Mouse (Mus musculus) midbrain, embryonic 12.5 days (tissue): ENCODE measurements around the gene Setd1a. TPM values are rescaled to one million over a fixed set of nuclear protein-coding genes. Genes with fewer than 3 reads are reported as not detected.
A peak's percentile ranks its signal among the peaks of the same experiment; 100 is the strongest.
"Not testable (repeated sequence)": the region's sequence is repeated elsewhere in the genome, so short reads cannot be mapped to it uniquely, and the experiment has no call there.

Experiments used
- ATAC-seq: fragments of 200-750 bp; cut with Nextera tagmentation; 2 replicates; pipeline ENCODE4 v1.8.0; 2017; ENCODE audit warnings: low read depth, moderate TSS enrichment, moderate library complexity; ENCODE audit not compliant: low FRiP score
- H3K27ac ChIP-seq: fragments of 300-500 bp; sonication (generic); replicated peaks from 2 replicates; pipeline ENCODE4 v1.5.1; 2016; ENCODE audit warnings: mild to moderate bottlenecking
- H3K27me3 ChIP-seq: fragments of 300-500 bp; sonication (generic); 2 replicates; pipeline ENCODE4 v1.6.1; 2016; ENCODE audit warnings: mild to moderate bottlenecking
- H3K36me3 ChIP-seq: fragments of 300-500 bp; sonication (generic); 2 replicates; pipeline ENCODE4 v1.6.1; 2016
- H3K4me1 ChIP-seq: fragments of 300-500 bp; sonication (generic); 2 replicates; pipeline ENCODE4 v1.6.1; 2016
- H3K4me2 ChIP-seq: fragments of 300-500 bp; sonication (generic); replicated peaks from 2 replicates; pipeline ENCODE4 v1.6.1; 2016; ENCODE audit warnings: mild to moderate bottlenecking, moderate library complexity
- H3K4me3 ChIP-seq: fragments of 300-500 bp; sonication (generic); 2 replicates; pipeline ENCODE4 v1.5.1; 2016; ENCODE audit warnings: mild to moderate bottlenecking
- H3K9ac ChIP-seq: fragments of 300-500 bp; sonication (generic); replicated peaks from 2 replicates; pipeline ENCODE4 v1.6.1; 2016; ENCODE audit warnings: mild to moderate bottlenecking, moderate library complexity
- H3K9me3 ChIP-seq: fragments of 300-500 bp; sonication (generic); 2 replicates; pipeline ENCODE4 v1.6.1; 2016; ENCODE audit warnings: mild to moderate bottlenecking
- WGBS: fragments of 180-500 bp; shearing (Covaris S2); methylation state at CpG from one replicate; pipeline ENCODE4 v1.1.7; 2016; 5-methylcytosine and 5-hydroxymethylcytosine counted together
- polyA plus RNA-seq: library from polyadenylated mRNA; unstranded; fragments of >200 nt; fragmentation: Nextera tagmentation; extraction: Ambion mirVana; gene quantifications from 2 replicates; pipeline ENCODE4 v1.2.1, GENCODE M21; 2016

The Setd1a gene
- polyA plus RNA-seq, 1 experiment from 2014 or later: 22.9 TPM

DNA sequence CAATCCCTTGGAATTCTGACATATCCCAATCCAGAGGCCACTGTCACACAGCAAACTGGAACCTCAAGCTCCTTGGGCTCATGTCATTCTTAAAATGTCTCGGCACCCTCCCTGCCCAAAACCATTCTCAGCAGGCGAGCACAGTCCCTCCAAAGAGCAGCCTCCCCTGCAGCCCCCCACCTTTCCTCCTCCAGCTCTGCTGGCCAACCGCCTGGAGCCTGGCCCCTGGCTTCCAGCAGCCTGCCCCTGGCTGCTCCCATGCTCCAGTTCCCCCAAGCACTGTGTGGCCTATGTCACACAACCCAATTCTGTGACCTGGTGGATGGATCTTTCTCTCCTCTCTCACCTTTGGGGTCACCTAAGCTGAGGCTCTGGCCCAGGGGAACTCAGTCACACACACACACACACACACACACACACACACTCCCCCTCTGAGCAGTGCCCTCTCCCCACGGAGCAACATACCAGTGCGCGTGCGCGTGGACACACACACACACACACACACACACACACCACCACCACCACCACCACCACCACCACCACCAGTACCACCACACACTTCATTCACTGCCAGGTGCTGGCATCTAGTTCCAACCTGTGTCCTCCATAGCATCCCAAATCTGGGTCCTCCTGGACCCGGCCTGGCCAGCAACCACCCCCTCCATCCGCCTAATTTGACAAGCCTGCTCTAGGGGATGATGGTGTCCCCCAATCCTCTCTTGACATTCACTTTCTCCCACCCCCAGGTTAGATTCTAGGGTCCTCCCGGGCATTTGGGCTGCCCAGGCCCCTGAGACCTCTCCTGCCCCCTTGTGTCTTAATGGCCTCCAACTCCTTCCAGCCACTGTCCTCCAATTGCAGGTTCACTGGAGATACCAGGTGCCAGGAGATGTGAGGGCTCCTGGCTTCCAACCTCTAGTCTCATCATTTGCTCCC, 47.0 kb downstream of the Setd1a start:
- Histone ChIP-seq H3K27me3 (no peaks in the 10 kb centered on the region), H3K4me3 (peak overlapping the region; percentile 80), H3K9ac (peak overlapping the region; percentile 93), H3K27ac (peak overlapping the region; percentile 84), H3K9me3 (no peaks in the 10 kb centered on the region), H3K36me3 (no peaks in the 10 kb centered on the region), H3K4me2 (peak overlapping the region; percentile 69), H3K4me1 (peaks cover 22% of the 10 kb centered on the region)
- WGBS: 62% methylated on average over 11 of the region's 11 CpGs
- ATAC-seq: peak; percentile 45; the same call in 1 of the 2 replicates

DNA sequence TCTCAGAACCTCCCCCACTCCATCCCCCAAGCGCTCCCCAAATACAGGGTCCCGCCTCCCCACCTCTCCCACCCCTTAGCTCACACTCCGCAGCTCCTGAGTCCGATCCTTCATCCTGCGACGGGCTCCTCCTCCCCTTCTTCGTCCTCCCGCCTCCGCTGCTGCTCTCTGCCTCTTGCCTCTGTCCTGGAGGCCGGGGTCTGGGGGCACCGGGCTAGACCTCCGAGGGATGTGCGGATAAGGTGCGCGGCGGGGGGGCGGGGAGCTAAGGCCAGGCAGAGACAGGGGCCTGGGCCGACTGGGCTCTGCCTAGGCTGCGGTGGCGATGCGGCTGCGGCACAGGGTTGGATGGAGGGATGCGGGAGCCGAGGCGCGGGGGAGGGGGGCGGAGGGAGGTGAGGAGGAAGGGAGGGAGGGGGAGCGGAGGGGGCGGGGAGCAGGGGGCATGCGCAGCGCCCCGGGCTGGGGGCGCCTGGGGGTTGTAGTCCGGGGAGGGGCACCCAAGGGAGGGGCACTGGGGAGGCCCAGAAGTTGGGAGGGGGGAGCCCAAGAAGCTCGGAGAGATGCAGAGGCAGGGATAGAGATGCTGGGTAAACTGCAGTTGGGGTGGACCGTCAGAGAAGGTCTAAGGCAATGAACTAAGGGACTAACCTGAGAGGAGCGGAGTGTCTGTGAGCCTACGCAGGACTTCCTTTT, 47.9 kb downstream of the Setd1a start, which contains the start of the genes Stx4a and Stx1b:
Gene Stx4a, plus strand, starts transcription at position 119 of the 696 bp plus-strand sequence.
Gene Stx1b, minus strand, starts transcription at position 374 of the 696 bp plus-strand sequence.
- Histone ChIP-seq H3K4me3 (peak within 1 kb of the TSS; percentile 80), H3K9ac (peak within 1 kb of the TSS; percentile 93), H3K4me1 (peaks cover 22% of the 10 kb centered on the region), H3K9me3 (no peaks in the 10 kb centered on the region), H3K27ac (peak within 1 kb of the TSS; percentile 84), H3K4me2 (peak within 1 kb of the TSS; percentile 69), H3K36me3 (no peaks in the 10 kb centered on the region), H3K27me3 (no peaks in the 10 kb centered on the region)
- peak; percentile 90 for ATAC-seq
- 3% methylated on average over 31 of the region's 38 CpGs for WGBS

DNA sequence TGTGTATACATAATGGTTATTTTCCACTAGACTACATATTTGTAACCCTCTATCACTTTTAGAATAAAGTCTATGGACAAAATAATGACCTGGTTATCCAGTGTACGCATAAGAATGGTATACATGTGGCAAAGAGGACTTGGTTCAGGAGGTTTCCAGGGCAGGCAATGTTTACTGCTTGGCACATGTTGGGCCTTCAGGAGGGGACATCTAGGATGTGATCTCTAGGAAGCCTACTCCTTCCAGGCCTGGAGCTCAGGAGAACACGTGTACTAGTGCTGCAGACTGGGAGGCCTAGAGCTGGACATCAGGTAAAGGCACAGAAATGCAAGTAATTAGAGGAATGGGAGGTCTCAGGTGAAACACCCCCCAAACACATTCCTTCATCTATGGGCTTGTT, 59.1 kb downstream of the Setd1a start:
- Histone ChIP-seq H3K36me3 (no peaks in the 10 kb centered on the region), H3K4me1 (no peaks in the 10 kb centered on the region), H3K9ac (no peak overlapping the region), H3K27ac (no peak overlapping the region), H3K4me2 (no peak overlapping the region), H3K4me3 (no peak overlapping the region), H3K9me3 (no peaks in the 10 kb centered on the region), H3K27me3 (no peaks in the 10 kb centered on the region; the same call in none of the 2 replicates)
- ATAC-seq: no peak
- 81% methylated on average over 2 of the region's 2 CpGs for WGBS

DNA sequence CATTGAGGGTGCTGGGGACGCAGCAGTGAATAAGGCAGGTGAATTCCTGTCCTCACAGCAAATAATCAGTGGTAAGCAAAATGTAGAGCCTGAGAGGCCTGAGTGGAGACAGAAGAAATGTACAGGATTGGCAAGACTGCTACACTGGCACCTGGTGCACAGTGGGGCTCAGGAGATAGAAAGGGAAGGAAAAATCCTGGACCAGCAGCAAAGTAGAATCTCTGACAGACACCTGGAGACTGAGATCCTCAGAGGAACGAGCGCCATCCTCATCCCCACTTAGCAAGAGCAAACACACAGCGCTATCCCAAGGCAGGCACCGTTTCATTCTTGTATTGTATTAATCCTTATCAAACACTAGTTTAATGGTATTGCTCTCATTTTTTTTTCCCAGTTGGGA, 61.0 kb downstream of the Setd1a start:
- H3K27me3 ChIP-seq: no peaks in the 10 kb centered on the region; the same call in none of the 2 replicates
- no peaks in the 10 kb centered on the region for H3K36me3 ChIP-seq
- H3K27ac ChIP-seq: no peak overlapping the region
- no peak overlapping the region for H3K9ac ChIP-seq
- ATAC-seq: no peak
- WGBS: 83% methylated on average over 5 of the region's 5 CpGs
- H3K4me2 ChIP-seq: no peak overlapping the region
- no peaks in the 10 kb centered on the region for H3K9me3 ChIP-seq
- H3K4me1 ChIP-seq: peaks cover 7% of the 10 kb centered on the region; the same call in 1 of the 2 replicates
- H3K4me3 ChIP-seq: no peak overlapping the region

DNA sequence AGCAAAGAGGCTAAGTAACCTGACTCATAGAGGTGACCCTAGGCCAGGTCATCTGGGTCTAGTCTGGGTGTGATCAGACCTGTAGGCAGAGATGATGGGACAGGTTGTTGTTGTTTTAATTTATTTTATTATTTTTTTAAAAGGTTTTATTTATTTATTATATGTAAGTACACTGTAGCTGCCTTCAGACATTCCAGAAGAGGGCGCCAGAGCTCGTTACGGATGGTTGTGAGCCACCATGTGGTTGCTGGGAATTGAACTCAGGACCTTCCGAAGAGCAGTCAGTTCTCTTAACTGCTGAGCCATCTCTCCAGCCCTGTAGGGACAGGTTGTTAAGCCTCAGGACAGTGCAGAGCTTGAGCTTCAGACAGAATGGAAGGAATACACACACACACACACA, 61.4 kb downstream of the Setd1a start:
- H3K9ac ChIP-seq, H3K4me1 ChIP-seq, H3K4me2 ChIP-seq, H3K4me3 ChIP-seq, H3K27ac ChIP-seq, H3K9me3 ChIP-seq, H3K27me3 ChIP-seq, H3K36me3 ChIP-seq, ATAC-seq: not testable (repeated sequence)
- WGBS: 83% methylated on average over 4 of the region's 4 CpGs

DNA sequence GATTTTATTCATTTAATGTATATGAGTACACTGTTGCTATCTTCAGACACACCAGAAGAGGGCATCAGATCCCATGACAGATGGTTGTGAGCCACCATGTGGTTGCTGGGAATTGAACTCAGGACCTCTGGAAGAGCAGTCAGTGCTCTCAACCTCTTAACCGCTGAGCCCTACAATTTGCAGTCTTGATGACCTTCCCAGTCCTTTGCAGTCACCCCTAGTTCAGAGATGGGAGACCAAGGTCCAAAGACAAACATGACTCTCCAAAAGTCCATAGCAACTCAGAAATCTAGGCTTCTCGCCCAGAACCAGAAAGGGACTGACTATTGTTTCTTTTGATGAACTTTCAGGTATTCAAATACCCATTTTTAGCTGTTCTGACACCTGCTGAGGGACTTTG, 63.6 kb downstream of the Setd1a start:
- not testable (repeated sequence) for ATAC-seq, H3K4me3 ChIP-seq, H3K4me2 ChIP-seq, H3K9ac ChIP-seq, H3K27ac ChIP-seq, H3K27me3 ChIP-seq, H3K4me1 ChIP-seq, H3K36me3 ChIP-seq, H3K9me3 ChIP-seq
- WGBS: 70% methylated on average over 2 of the region's 2 CpGs

DNA sequence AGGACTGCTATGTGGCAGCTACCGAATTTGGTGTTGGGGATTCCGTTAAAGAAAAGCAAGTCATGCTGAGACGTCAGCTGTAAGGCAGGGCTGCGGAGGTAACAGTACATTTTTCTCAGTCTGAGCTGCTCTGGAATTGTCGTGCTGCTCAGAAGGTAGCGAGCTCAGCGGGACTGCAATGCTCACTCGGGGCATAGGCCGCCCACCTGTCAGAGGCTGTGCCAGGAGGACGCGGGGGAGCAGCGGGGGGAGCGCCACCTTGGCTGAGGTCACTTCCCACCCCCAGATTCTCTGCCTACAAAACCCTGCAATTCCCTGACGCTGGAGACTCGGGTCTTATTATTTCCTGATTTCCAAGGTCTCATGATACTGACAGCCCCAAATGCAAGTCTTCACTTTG, 64.4 kb downstream of the Setd1a start:
- 4% methylated on average over 15 of the region's 15 CpGs for WGBS

DNA sequence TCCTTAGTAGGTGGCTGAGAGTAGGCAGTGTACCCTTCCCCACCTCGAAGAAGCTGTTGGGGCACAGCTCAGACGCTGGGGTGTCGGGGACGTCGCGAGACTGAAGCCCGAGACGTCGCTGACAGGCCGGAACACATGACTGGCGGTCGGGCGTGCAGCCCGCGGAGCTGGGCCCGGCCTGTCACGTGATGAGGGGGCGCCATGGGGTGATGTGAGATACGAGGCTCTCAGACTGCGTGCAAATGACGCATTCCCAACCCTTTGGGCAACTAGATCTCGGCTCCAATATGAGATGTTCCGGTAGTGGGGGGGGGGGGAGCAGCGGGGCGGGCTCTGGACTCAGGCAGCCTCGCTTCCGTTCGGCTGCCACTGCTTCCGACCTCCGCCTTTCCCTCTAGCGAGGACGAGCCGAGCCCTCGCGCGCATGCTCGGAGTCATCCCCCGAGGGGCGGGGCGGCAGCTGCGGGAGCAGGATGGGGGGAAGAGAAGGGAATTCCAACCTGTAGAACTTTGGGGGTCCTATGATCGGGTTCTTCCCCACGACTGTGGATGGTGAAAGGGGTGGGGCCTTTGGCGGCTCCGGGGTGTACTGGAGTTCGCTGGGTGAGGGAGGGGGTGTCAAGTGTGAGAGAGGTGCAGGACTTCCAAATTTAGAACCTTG, 65.0 kb downstream of the Setd1a start:
- peak overlapping the region; percentile 68 for H3K4me3 ChIP-seq
- H3K4me2 ChIP-seq: peak overlapping the region; percentile 100
- WGBS: under 1% methylated on average over 39 of the region's 46 CpGs
- H3K9me3 ChIP-seq: no peaks in the 10 kb centered on the region
- H3K9ac ChIP-seq: peak overlapping the region; percentile 61
- peak overlapping the region; percentile 83 for H3K27ac ChIP-seq
- H3K4me1 ChIP-seq: peaks cover 7% of the 10 kb centered on the region; the same call in 1 of the 2 replicates
- H3K27me3 ChIP-seq: no peaks in the 10 kb centered on the region; the same call in none of the 2 replicates
- peak; percentile 92 for ATAC-seq
- no peaks in the 10 kb centered on the region for H3K36me3 ChIP-seq

More for the DNA sequence above, 64.4 kb downstream of the Setd1a start:
- Histone ChIP-seq H3K36me3 (no peaks in the 10 kb centered on the region), H3K4me1 (peaks cover 7% of the 10 kb centered on the region; the same call in 1 of the 2 replicates), H3K27me3 (no peaks in the 10 kb centered on the region; the same call in none of the 2 replicates), H3K4me2 (peak overlapping the region; percentile 100), H3K9me3 (no peaks in the 10 kb centered on the region), H3K9ac (peak overlapping the region; percentile 61), H3K27ac (peak overlapping the region; percentile 83), H3K4me3 (peak overlapping the region; percentile 68)
- peak; percentile 10; the same call in 1 of the 2 replicates for ATAC-seq

DNA sequence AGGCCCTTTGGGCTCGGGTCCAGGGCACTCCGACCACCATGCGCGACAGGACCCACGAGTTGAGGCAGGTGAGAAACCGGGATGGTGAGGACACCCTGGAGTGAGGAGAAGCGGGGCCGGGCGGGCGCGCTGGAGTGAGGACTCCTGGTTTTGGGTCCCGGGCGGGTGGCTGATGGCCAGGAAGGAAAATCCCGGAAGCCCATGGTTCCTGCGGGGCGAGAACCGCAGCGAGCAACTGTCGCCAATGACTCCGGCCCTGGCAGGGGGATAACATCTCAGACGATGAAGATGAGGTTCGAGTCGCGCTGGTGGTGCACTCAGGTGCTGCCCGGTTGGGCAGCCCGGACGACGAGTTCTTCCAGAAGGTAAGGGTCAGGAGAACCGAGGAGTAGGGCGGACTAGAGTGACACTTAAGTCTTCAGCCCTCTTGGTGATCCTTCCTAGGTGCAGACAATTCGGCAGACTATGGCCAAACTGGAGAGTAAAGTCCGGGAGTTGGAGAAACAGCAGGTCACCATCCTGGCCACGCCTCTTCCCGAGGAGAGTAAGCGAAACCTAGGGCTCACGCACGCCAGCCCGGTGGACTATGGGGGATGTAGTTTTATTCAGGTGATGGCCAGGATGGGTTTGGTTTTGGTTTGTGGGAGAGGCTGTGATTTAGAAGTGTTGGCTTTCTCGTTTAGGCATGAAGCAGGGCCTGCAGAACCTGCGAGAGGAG, 65.7 kb downstream of the Setd1a start:
- WGBS: under 1% methylated on average over 40 of the region's 40 CpGs
- no peaks in the 10 kb centered on the region for H3K36me3 ChIP-seq
- H3K4me1 ChIP-seq: peaks cover 7% of the 10 kb centered on the region; the same call in 1 of the 2 replicates
- peak overlapping the region; percentile 68 for H3K4me3 ChIP-seq
- H3K9ac ChIP-seq: peak overlapping the region; percentile 61
- peak overlapping the region; percentile 83 for H3K27ac ChIP-seq
- H3K9me3 ChIP-seq: no peaks in the 10 kb centered on the region
- peak overlapping the region; percentile 100 for H3K4me2 ChIP-seq
- H3K27me3 ChIP-seq: no peaks in the 10 kb centered on the region; the same call in none of the 2 replicates
- peak; percentile 47 for ATAC-seq
